Mouse (Mus musculus): ENCODE results near the gene Diaph3.

- TF ChIP-seq CTCF (IDR thresholded peaks at IDR 0.05; ENCODE audit: extremely low read depth, insufficient read depth, insufficient read length, insufficient replicate concordance) (no peak), POLR2A (IDR thresholded peaks at IDR 0.05; ENCODE audit: low read depth, low read length) (no peak)
Measured at GRCm38 (mm10) chr14:86684585-86685503, 456.2 kb downstream of the Diaph3 start.
